Mouse (Mus musculus): ENCODE measurements around the gene Efemp2. TPM values are rescaled to one million over a fixed set of nuclear protein-coding genes. Genes with fewer than 3 reads are reported as not detected.
A peak's percentile ranks its signal among the peaks of the same experiment; 100 is the strongest.

The Efemp2 gene
- polyA plus RNA-seq, 1 experiment: 229 TPM

- peaks cover 3% of the 10 kb centered on the region; the same call in 1 of the 2 replicates for H3K4me1 ChIP-seq (ENCODE audit: control insufficient read depth, insufficient read depth, low read length)
- no peak overlapping the region for H3K4me3 ChIP-seq (replicated peaks; ENCODE audit: control insufficient read depth, low read depth, low read length)
- no peak overlapping the region for H3K27ac ChIP-seq (ENCODE audit: control insufficient read depth, insufficient read depth, low read depth, low read length, poor library complexity)
- 70% methylated on average over 5 of the region's 5 CpGs for WGBS
- TF ChIP-seq CTCF (IDR thresholded peaks at IDR 0.05; ENCODE audit: control insufficient read depth, insufficient read depth, low read length): no peak
- TF ChIP-seq POLR2A (IDR thresholded peaks at IDR 0.05; ENCODE audit: borderline replicate concordance, control insufficient read depth, low read depth, low read length): no peak
Observed at GRCm38 (mm10) chr19:5525204-5525603, 51.5 kb downstream of the Efemp2 start.

- Histone ChIP-seq H3K4me1 (ENCODE audit: control insufficient read depth, insufficient read depth, low read length) (peaks cover 3% of the 10 kb centered on the region; the same call in 1 of the 2 replicates), H3K27ac (ENCODE audit: control insufficient read depth, insufficient read depth, low read depth, low read length, poor library complexity) (no peak overlapping the region), H3K4me3 (replicated peaks; ENCODE audit: control insufficient read depth, low read depth, low read length) (peak overlapping the region; percentile 46)
- WGBS: 13% methylated on average over 20 of the region's 20 CpGs
- peak; percentile 36; the same call in 1 of the 2 replicates for TF ChIP-seq POLR2A (IDR thresholded peaks at IDR 0.05; ENCODE audit: borderline replicate concordance, control insufficient read depth, low read depth, low read length)
- peak; percentile 99 for TF ChIP-seq CTCF (IDR thresholded peaks at IDR 0.05; ENCODE audit: control insufficient read depth, insufficient read depth, low read length)
Observed at GRCm38 (mm10) chr19:5529325-5530137, 55.8 kb downstream of the Efemp2 start.

GRCm38 (mm10) chr19:5530138-5530524 is 56.4 kb downstream of the Efemp2 start:
- WGBS: 83% methylated on average over 7 of the region's 7 CpGs
- Histone ChIP-seq H3K4me3 (replicated peaks; ENCODE audit: control insufficient read depth, low read depth, low read length) (no peak overlapping the region), H3K4me1 (ENCODE audit: control insufficient read depth, insufficient read depth, low read length) (peaks cover 3% of the 10 kb centered on the region; the same call in 1 of the 2 replicates), H3K27ac (ENCODE audit: control insufficient read depth, insufficient read depth, low read depth, low read length, poor library complexity) (no peak overlapping the region)
- TF ChIP-seq CTCF (IDR thresholded peaks at IDR 0.05; ENCODE audit: control insufficient read depth, insufficient read depth, low read length): no peak
- no peak for TF ChIP-seq POLR2A (IDR thresholded peaks at IDR 0.05; ENCODE audit: borderline replicate concordance, control insufficient read depth, low read depth, low read length)

Other genes starting within 250 kb of the Efemp2 start
- gene Pacs1, start 200.8 kb upstream of the Efemp2 start, polyA plus RNA-seq (2011; ENCODE audit: insufficient read depth, insufficient read length, low replicate concordance, missing spikeins): 12.0 and 16.5 TPM in 2 replicates
- gene Sf3b2, start 178.5 kb upstream of the Efemp2 start, polyA plus RNA-seq (2011; ENCODE audit: insufficient read depth, insufficient read length, low replicate concordance, missing spikeins): 83.5 and 101 TPM in 2 replicates
- gene Gal3st3, start 175.6 kb upstream of the Efemp2 start, polyA plus RNA-seq (2011; ENCODE audit: insufficient read depth, insufficient read length, low replicate concordance, missing spikeins): 0.82 TPM in 1 of 2 replicates, not detected in the other
- gene Catsper1, start 138.2 kb upstream of the Efemp2 start, polyA plus RNA-seq (2011; ENCODE audit: insufficient read depth, insufficient read length, low replicate concordance, missing spikeins): not detected in 2 replicates
- gene Cst6, start 124.4 kb upstream of the Efemp2 start, polyA plus RNA-seq (2011; ENCODE audit: insufficient read depth, insufficient read length, low replicate concordance, missing spikeins): not detected in 2 replicates
- 26.5 and 37.8 TPM in 2 replicates for gene Eif1ad, start 107.2 kb upstream of the Efemp2 start, polyA plus RNA-seq (2011; ENCODE audit: insufficient read depth, insufficient read length, low replicate concordance, missing spikeins)
- gene Banf1, start 106.8 kb upstream of the Efemp2 start, polyA plus RNA-seq (2011; ENCODE audit: insufficient read depth, insufficient read length, low replicate concordance, missing spikeins): 117 and 121 TPM in 2 replicates
- 161 and 213 TPM in 2 replicates for gene Sart1, start 85.3 kb upstream of the Efemp2 start, polyA plus RNA-seq (2011; ENCODE audit: insufficient read depth, insufficient read length, low replicate concordance, missing spikeins)
- not detected in 2 replicates for gene Tsga10ip, start 71.4 kb upstream of the Efemp2 start, polyA plus RNA-seq (2011; ENCODE audit: insufficient read depth, insufficient read length, low replicate concordance, missing spikeins)
- 169 and 195 TPM in 2 replicates for gene Drap1, start 49.0 kb upstream of the Efemp2 start, polyA plus RNA-seq (2011; ENCODE audit: insufficient read depth, insufficient read length, low replicate concordance, missing spikeins)
- gene AI837181, start 48.8 kb upstream of the Efemp2 start, polyA plus RNA-seq (2011; ENCODE audit: insufficient read depth, insufficient read length, low replicate concordance, missing spikeins): 7.0 and 21.5 TPM in 2 replicates
- gene Fosl1, start 26.4 kb upstream of the Efemp2 start, polyA plus RNA-seq (2011; ENCODE audit: insufficient read depth, insufficient read length, low replicate concordance, missing spikeins): not detected in 2 replicates
- gene Ccdc85b, start 16.1 kb upstream of the Efemp2 start, polyA plus RNA-seq (2011; ENCODE audit: insufficient read depth, insufficient read length, low replicate concordance, missing spikeins): 4.3 and 8.0 TPM in 2 replicates
- gene Fibp, start 13.3 kb upstream of the Efemp2 start, polyA plus RNA-seq (2011; ENCODE audit: insufficient read depth, insufficient read length, low replicate concordance, missing spikeins): 76.0 and 88.6 TPM in 2 replicates
- gene Ctsw, start 5.4 kb upstream of the Efemp2 start, polyA plus RNA-seq (2011; ENCODE audit: insufficient read depth, insufficient read length, low replicate concordance, missing spikeins): 9.5 and 20.6 TPM in 2 replicates
- 43.1 and 55.9 TPM in 2 replicates for gene Mus81, start 14.4 kb downstream of the Efemp2 start, polyA plus RNA-seq (2011; ENCODE audit: insufficient read depth, insufficient read length, low replicate concordance, missing spikeins)
- 441 and 478 TPM in 2 replicates for gene Cfl1, start 16.5 kb downstream of the Efemp2 start, polyA plus RNA-seq (2011; ENCODE audit: insufficient read depth, insufficient read length, low replicate concordance, missing spikeins)
- 4.0 and 4.8 TPM in 2 replicates for gene 1700020D05Rik, start 29.8 kb downstream of the Efemp2 start, polyA plus RNA-seq (2011; ENCODE audit: insufficient read depth, insufficient read length, low replicate concordance, missing spikeins)
- 15.6 and 32.5 TPM in 2 replicates for gene Snx32, start 36.6 kb downstream of the Efemp2 start, polyA plus RNA-seq (2011; ENCODE audit: insufficient read depth, insufficient read length, low replicate concordance, missing spikeins)
- not detected in 2 replicates for gene Ovol1, start 86.7 kb downstream of the Efemp2 start, polyA plus RNA-seq (2011; ENCODE audit: insufficient read depth, insufficient read length, low replicate concordance, missing spikeins)
- 7.4 and 12.4 TPM in 2 replicates for gene Ap5b1, start 94.1 kb downstream of the Efemp2 start, polyA plus RNA-seq (2011; ENCODE audit: insufficient read depth, insufficient read length, low replicate concordance, missing spikeins)
- gene Rnaseh2c, start 127.9 kb downstream of the Efemp2 start, polyA plus RNA-seq (2011; ENCODE audit: insufficient read depth, insufficient read length, low replicate concordance, missing spikeins): 68.6 and 132 TPM in 2 replicates
- gene Kat5, start 136.3 kb downstream of the Efemp2 start, polyA plus RNA-seq (2011; ENCODE audit: insufficient read depth, insufficient read length, low replicate concordance, missing spikeins): 41.5 and 87.3 TPM in 2 replicates
- gene Rela, start 163.5 kb downstream of the Efemp2 start, polyA plus RNA-seq (2011; ENCODE audit: insufficient read depth, insufficient read length, low replicate concordance, missing spikeins): 17.3 and 36.3 TPM in 2 replicates
- 72.2 and 101 TPM in 2 replicates for gene Sipa1, start 189.8 kb downstream of the Efemp2 start, polyA plus RNA-seq (2011; ENCODE audit: insufficient read depth, insufficient read length, low replicate concordance, missing spikeins)
- 26.8 and 60.5 TPM in 2 replicates for gene Map3k11, start 214.8 kb downstream of the Efemp2 start, polyA plus RNA-seq (2011; ENCODE audit: insufficient read depth, insufficient read length, low replicate concordance, missing spikeins)
- gene Pcnx3, start 215.0 kb downstream of the Efemp2 start, polyA plus RNA-seq (2011; ENCODE audit: insufficient read depth, insufficient read length, low replicate concordance, missing spikeins): 43.5 and 99.7 TPM in 2 replicates
- not detected in 2 replicates for gene Kcnk7, start 230.4 kb downstream of the Efemp2 start, polyA plus RNA-seq (2011; ENCODE audit: insufficient read depth, insufficient read length, low replicate concordance, missing spikeins)